7 mouse cellular contexts compared by ENCODE assay signal in genomic region chr7:81214153-81214907, GRCm38 (mm10). TPM values are rescaled to one million over a fixed set of nuclear protein-coding genes. Genes with fewer than 3 reads are reported as not detected.
DNase-seq lines count a peak whose midpoint lies in the region; ATAC-seq and TF ChIP-seq lines count a peak whose summit lies in the region.

No protein-coding gene starts in this region.

- 38% methylated on average over 40 of the region's 40 CpGs for WGBS in thymus, adult 2 months
- WGBS in forebrain, postnatal 0 days = 3% methylated on average over 34 of the region's 40 CpGs
- WGBS in liver, embryonic 12.5 days (ENCODE audit: insufficient replicate concordance) = 9% methylated on average over 39 of the region's 40 CpGs
- WGBS in stomach, postnatal 0 days = 12% methylated on average over 40 of the region's 40 CpGs

- DNase-seq in thymus, adult 2 months = no peak
- DNase-seq in thymus, postnatal 14 days = no peak
- no peak for DNase-seq in forebrain, postnatal 0 days
- DNase-seq in stomach, postnatal 0 days (ENCODE audit: low spot score) = no peak
- no peak for DNase-seq in left cerebral cortex, adult 9 months (ENCODE audit: low spot score in 2 of 2)
- no peak for DNase-seq in spleen, postnatal 4 days (ENCODE audit: low spot score in 2 of 2)

- H3K9ac ChIP-seq in forebrain, postnatal 0 days = peak overlapping the region; percentile 31; the same call in 1 of the 2 replicates
- peak overlapping the region; percentile 30; the same call in 1 of the 2 replicates for H3K9ac ChIP-seq in liver, embryonic 12.5 days
- peak overlapping the region; percentile 69 for H3K9ac ChIP-seq in stomach, postnatal 0 days (ENCODE audit: low read length)

- TF ChIP-seq POLR2A in thymus, adult 2 months (IDR thresholded peaks at IDR 0.05; ENCODE audit: control insufficient read depth, extremely low read depth, insufficient read depth, low read length, poor library complexity) = no peak

- ATAC-seq in forebrain, postnatal 0 days = no peak
- no peak for ATAC-seq in liver, embryonic 12.5 days
- 0 out of 2 replicates have a peak, but pooled peaks have one; percentile 18 for ATAC-seq in stomach, postnatal 0 days (ENCODE audit: low FRiP score, low TSS enrichment)

- H3K27ac ChIP-seq in thymus, adult 2 months (ENCODE audit: control insufficient read depth, insufficient read depth, low read length) = no peak overlapping the region
- H3K27ac ChIP-seq in forebrain, postnatal 0 days (ENCODE audit: low read depth, low read length) = no peak overlapping the region
- no peak overlapping the region for H3K27ac ChIP-seq in liver, embryonic 12.5 days
- peak overlapping the region; percentile 85 for H3K27ac ChIP-seq in stomach, postnatal 0 days (replicated peaks)

- TF ChIP-seq EP300 in stomach, postnatal 0 days (optimal IDR thresholded peaks at IDR 0.05) = no peak

- peaks cover 8% of the 10 kb centered on the region; the same call in 1 of the 2 replicates for H3K27me3 ChIP-seq in thymus, adult 2 months (ENCODE audit: control insufficient read depth, insufficient read depth, low read length)
- peaks cover 45% of the 10 kb centered on the region for H3K27me3 ChIP-seq in forebrain, postnatal 0 days (ENCODE audit: insufficient read depth, low read length)
- peaks cover 88% of the 10 kb centered on the region for H3K27me3 ChIP-seq in liver, embryonic 12.5 days (replicated peaks)
- no peaks in the 10 kb centered on the region; the same call in 1 of the 2 replicates for H3K27me3 ChIP-seq in stomach, postnatal 0 days (ENCODE audit: control insufficient read depth, insufficient read depth, low read length)

- peak overlapping the region; percentile 45 for H3K4me2 ChIP-seq in forebrain, postnatal 0 days (ENCODE audit: low read depth)
- peak overlapping the region; percentile 65 for H3K4me2 ChIP-seq in liver, embryonic 12.5 days
- peak overlapping the region; percentile 69 for H3K4me2 ChIP-seq in stomach, postnatal 0 days (replicated peaks; ENCODE audit: low read depth)

- no peak for TF ChIP-seq CTCF in thymus, adult 2 months (IDR thresholded peaks at IDR 0.05; ENCODE audit: borderline replicate concordance, control insufficient read depth, extremely low read depth, insufficient read depth, low read length, poor library complexity)
- no peak for TF ChIP-seq CTCF in forebrain, postnatal 0 days (IDR thresholded peaks at IDR 0.05; ENCODE audit: low read depth)
- TF ChIP-seq CTCF in stomach, postnatal 0 days (IDR thresholded peaks at IDR 0.05; ENCODE audit: low read depth) = no peak

- H3K4me1 ChIP-seq in thymus, adult 2 months (replicated peaks; ENCODE audit: control insufficient read depth, insufficient read depth, low read length) = peaks cover 11% of the 10 kb centered on the region
- no peaks in the 10 kb centered on the region for H3K4me1 ChIP-seq in forebrain, postnatal 0 days (ENCODE audit: insufficient read depth)
- H3K4me1 ChIP-seq in liver, embryonic 12.5 days = peaks cover 29% of the 10 kb centered on the region
- H3K4me1 ChIP-seq in stomach, postnatal 0 days (replicated peaks; ENCODE audit: control insufficient read depth, insufficient read depth) = no peaks in the 10 kb centered on the region

- peak overlapping the region; percentile 32 for H3K4me3 ChIP-seq in thymus, adult 2 months (ENCODE audit: control insufficient read depth, insufficient read depth, low read length)
- H3K4me3 ChIP-seq in forebrain, postnatal 0 days (ENCODE audit: low read depth, low read length) = peak overlapping the region; percentile 46
- H3K4me3 ChIP-seq in liver, embryonic 12.5 days = peak overlapping the region; percentile 55
- H3K4me3 ChIP-seq in stomach, postnatal 0 days (ENCODE audit: low read depth, low read length) = peak overlapping the region; percentile 59

- no peaks in the 10 kb centered on the region for H3K9me3 ChIP-seq in forebrain, postnatal 0 days (ENCODE audit: low read length)
- H3K9me3 ChIP-seq in liver, embryonic 12.5 days (replicated peaks) = no peaks in the 10 kb centered on the region
- H3K9me3 ChIP-seq in stomach, postnatal 0 days (ENCODE audit: control insufficient read depth, low read length) = no peaks in the 10 kb centered on the region

- H3K36me3 ChIP-seq in thymus, adult 2 months (ENCODE audit: control insufficient read depth, insufficient read depth, low read length) = no peaks in the 10 kb centered on the region
- no peaks in the 10 kb centered on the region for H3K36me3 ChIP-seq in forebrain, postnatal 0 days (ENCODE audit: insufficient read depth)
- H3K36me3 ChIP-seq in liver, embryonic 12.5 days = no peaks in the 10 kb centered on the region
- H3K36me3 ChIP-seq in stomach, postnatal 0 days (ENCODE audit: control insufficient read depth, insufficient read depth, low read length) = no peaks in the 10 kb centered on the region

RNA-seq across cellular contexts. Expression of gene Pde8a, which starts 0.9 kb away (rescaled TPM):
- polyA plus RNA-seq in thymus, adult 2 months (2012; rRNA removed) = 3.0 and 3.5 TPM in 2 replicates
- total RNA-seq in forebrain, postnatal 0 days (2014; rRNA removed) = 2.3 and 2.7 TPM in 2 replicates
- polyA plus RNA-seq in forebrain, postnatal 0 days (2015; fragmentation: Nextera tagmentation; extraction: Ambion mirVana) = 1.0 and 1.1 TPM in 2 replicates
- polyA plus RNA-seq in liver, embryonic 12.5 days (2016; fragmentation: Nextera tagmentation; extraction: Ambion mirVana) = 1.3 and 2.0 TPM in 2 replicates
- polyA plus RNA-seq in stomach, postnatal 0 days (2015; fragmentation: Nextera tagmentation; extraction: Ambion mirVana) = 4.9 and 5.0 TPM in 2 replicates
